Mouse (Mus musculus): ENCODE results near the gene Mindy1. TPM values are rescaled to one million over a fixed set of nuclear protein-coding genes. Genes with fewer than 3 reads are reported as not detected.
A peak's percentile ranks its signal among the peaks of the same experiment; 100 is the strongest.

The Mindy1 gene
- total and polyA plus RNA-seq, 3 experiments, result 5.0 to 14.4 (median 5.4) TPM

DNA sequence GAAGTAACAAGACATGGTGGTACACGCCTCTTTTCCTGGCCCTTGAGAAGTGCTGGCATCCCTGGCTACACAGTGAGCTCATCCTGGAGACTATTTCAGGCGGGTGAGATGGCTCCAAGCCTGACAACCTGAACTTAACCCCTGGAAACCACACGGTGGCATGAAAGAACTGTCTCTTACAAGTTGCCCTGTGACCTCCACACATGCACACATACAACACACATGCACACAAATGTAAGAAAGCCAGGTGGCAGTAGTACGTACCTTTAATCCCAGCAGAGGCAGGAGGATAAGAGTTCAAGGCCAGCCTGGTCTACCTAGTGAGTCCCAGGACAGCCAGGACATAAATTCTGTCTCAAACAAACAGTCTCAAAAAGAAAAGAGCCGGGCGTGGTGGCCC lies 42.1 kb upstream of the Mindy1 start:
- dilution Hi-C loops (cut with MboI; ENCODE audit: extremely low pct_ligation_motif_present, extremely low pct_unique_long_range_greater_than_20kb, low sequenced_read_pairs), result no loop called here
- TF ChIP-seq MAX (IDR thresholded peaks at IDR 0.05; ENCODE audit: low read length) (no peak), CTCF (conservative IDR thresholded peaks at IDR 0.05 in 1 of 2, IDR thresholded peaks at IDR 0.05 in 1 of 2; ENCODE audit: low read depth in 2 of 2, low read length in 2 of 2) (peak in 1 of 2 experiments; percentile 37; a peak in 2 of 4 replicates), RAD21 (IDR thresholded peaks at IDR 0.05; ENCODE audit: low read depth, low read length) (peak; percentile 14)

GRCm38 (mm10) chr3:95239971-95240370 lies 41.2 kb upstream of the Mindy1 start:
- no peak overlapping the region for H3K27ac ChIP-seq (ENCODE audit: insufficient read depth, low read depth)
- H3K79me2 ChIP-seq (replicated peaks; ENCODE audit: control insufficient read depth, extremely low read depth, insufficient read depth, poor library complexity, severe bottlenecking), result no peaks in the 10 kb centered on the region
- DNase-seq (ENCODE audit: extremely low read depth), result no peak
- peaks cover 0 to 3% of the 10 kb centered on the region in 2 experiments; a peak in 1 of 4 replicates for H3K4me1 ChIP-seq (ENCODE audit: control insufficient read depth in 1 of 2, insufficient read depth in 2 of 2)
- no peaks in the 10 kb centered on the region for H3K9me3 ChIP-seq (replicated peaks; ENCODE audit: low read length)
- no peak overlapping the region for H3K4me2 ChIP-seq (ENCODE audit: insufficient read depth, low read depth, poor library complexity, severe bottlenecking)
- H3K4me3 ChIP-seq (replicated peaks in 1 of 3; ENCODE audit: low read depth in 2 of 3, low read length in 2 of 3, poor library complexity in 1 of 3), result no peak overlapping the region
- in situ Hi-C loops (cut with MboI; ENCODE audit: low pct_ligation_motif_present, low pct_unique_long_range_greater_than_20kb, low sequenced_read_pairs), result no loop called here
- H3K9ac ChIP-seq (ENCODE audit: insufficient read depth, low read depth), result no peak overlapping the region
- H3K36me3 ChIP-seq (replicated peaks in 1 of 2; ENCODE audit: control insufficient read depth in 1 of 2, insufficient read depth in 1 of 2, low read length in 1 of 2), result peaks cover 26 to 52% of the 10 kb centered on the region in 2 experiments
- TF ChIP-seq IRF4 (IDR thresholded peaks at IDR 0.05; ENCODE audit: low read depth, low read length) (no peak), MEF2A (IDR thresholded peaks at IDR 0.05; ENCODE audit: borderline replicate concordance, low read depth, low read length) (no peak), MAFK (IDR thresholded peaks at IDR 0.05; ENCODE audit: insufficient replicate concordance, low read length) (no peak), POLR2A (IDR thresholded peaks at IDR 0.05; ENCODE audit: low read depth, low read length) (no peak), MYC (IDR thresholded peaks at IDR 0.05; ENCODE audit: low read depth, low read length) (no peak), JUN (IDR thresholded peaks at IDR 0.05; ENCODE audit: insufficient read depth, low read depth, low read length) (no peak), ETS1 (conservative IDR thresholded peaks at IDR 0.05; ENCODE audit: low read depth, low read length) (no peak), E2F4 (IDR thresholded peaks at IDR 0.05; ENCODE audit: insufficient replicate concordance, low read depth, low read length) (no peak), RCOR1 (conservative IDR thresholded peaks at IDR 0.05; ENCODE audit: low read depth, low read length) (no peak), GABPA (IDR thresholded peaks at IDR 0.05; ENCODE audit: insufficient replicate concordance, low read depth, low read length) (no peak), USF2 (conservative IDR thresholded peaks at IDR 0.05; ENCODE audit: low read depth, low read length) (no peak), ZC3H11A (IDR thresholded peaks at IDR 0.05; ENCODE audit: low read depth, low read length) (no peak), ZMIZ1 (IDR thresholded peaks at IDR 0.05; ENCODE audit: low read depth, low read length) (no peak), CHD2 (IDR thresholded peaks at IDR 0.05; ENCODE audit: low read length) (no peak), MAZ (IDR thresholded peaks at IDR 0.05; ENCODE audit: low read depth, low read length) (no peak), SMC3 (IDR thresholded peaks at IDR 0.05; ENCODE audit: low read depth, low read length) (no peak)
- dilution Hi-C loops (cut with MboI; ENCODE audit: extremely low pct_ligation_motif_present, extremely low pct_unique_long_range_greater_than_20kb, low sequenced_read_pairs), result no loop called here
- no peaks in the 10 kb centered on the region for H3K27me3 ChIP-seq (replicated peaks)

More for the DNA sequence above, 42.1 kb upstream of the Mindy1 start:
- Histone ChIP-seq H3K27me3 (replicated peaks) (no peaks in the 10 kb centered on the region), H3K36me3 (replicated peaks in 1 of 2; ENCODE audit: control insufficient read depth in 1 of 2, insufficient read depth in 1 of 2, low read length in 1 of 2) (peaks cover 33 to 60% of the 10 kb centered on the region in 2 experiments), H3K79me2 (replicated peaks; ENCODE audit: control insufficient read depth, extremely low read depth, insufficient read depth, poor library complexity, severe bottlenecking) (no peaks in the 10 kb centered on the region), H3K4me3 (replicated peaks in 1 of 3; ENCODE audit: low read depth in 2 of 3, low read length in 2 of 3, poor library complexity in 1 of 3) (no peak overlapping the region), H3K27ac (ENCODE audit: insufficient read depth, low read depth) (no peak overlapping the region), H3K4me2 (ENCODE audit: insufficient read depth, low read depth, poor library complexity, severe bottlenecking) (no peak overlapping the region), H3K9me3 (replicated peaks; ENCODE audit: low read length) (no peaks in the 10 kb centered on the region), H3K9ac (ENCODE audit: insufficient read depth, low read depth) (no peak overlapping the region), H3K4me1 (ENCODE audit: control insufficient read depth in 1 of 2, insufficient read depth in 2 of 2) (peaks cover 0 to 11% of the 10 kb centered on the region in 2 experiments; a peak in 2 of 4 replicates)
- in situ Hi-C loops (cut with MboI; ENCODE audit: low pct_ligation_motif_present, low pct_unique_long_range_greater_than_20kb, low sequenced_read_pairs), result no loop called here
- no peak for DNase-seq (ENCODE audit: extremely low read depth)
